Mouse (Mus musculus) forebrain, embryonic 10.5 days (tissue): ENCODE data around the gene Trpc4ap. TPM values are rescaled to one million over a fixed set of nuclear protein-coding genes. Genes with fewer than 3 reads are reported as not detected.
A peak's percentile ranks its signal among the peaks of the same experiment; 100 is the strongest.
"Not testable (repeated sequence)": the region's sequence is repeated elsewhere in the genome, so short reads cannot be mapped to it uniquely, and the experiment has no call there.

Experiments used
- DNase-seq: peaks from one replicate; pipeline ENCODE4 v3.0.0-alpha.2; 2017; ENCODE audit warnings: low spot score; ENCODE audit errors: extremely low spot score
- H3K27ac ChIP-seq: fragments of 300-500 bp; sonication (generic); 2 replicates; pipeline ENCODE4 v1.5.1; 2016; ENCODE audit warnings: mild to moderate bottlenecking
- H3K27me3 ChIP-seq: fragments of 300-500 bp; sonication (generic); 2 replicates; pipeline ENCODE4 v1.6.1; 2016; ENCODE audit warnings: mild to moderate bottlenecking; ENCODE audit not compliant: poor library complexity, severe bottlenecking
- H3K36me3 ChIP-seq: fragments of 300-500 bp; sonication (generic); replicated peaks from 2 replicates; pipeline ENCODE4 v1.6.1; 2016; ENCODE audit warnings: mild to moderate bottlenecking, moderate library complexity
- H3K4me1 ChIP-seq: fragments of 300-500 bp; sonication (generic); 2 replicates; pipeline ENCODE4 v1.6.1; 2016
- H3K4me3 ChIP-seq: fragments of 300-500 bp; sonication (generic); 2 replicates; pipeline ENCODE4 v1.5.1; 2016; ENCODE audit warnings: mild to moderate bottlenecking, moderate library complexity
- H3K9me3 ChIP-seq: fragments of 300-500 bp; sonication (generic); 2 replicates; pipeline ENCODE4 v1.6.1; 2016; ENCODE audit warnings: mild to moderate bottlenecking, moderate library complexity
- WGBS: fragments of 180-500 bp; shearing (Covaris S2); methylation state at CpG from one replicate; pipeline ENCODE4 v1.1.7; 2016; 5-methylcytosine and 5-hydroxymethylcytosine counted together
- polyA plus RNA-seq: library from polyadenylated mRNA; unstranded; fragments of >200 nt; fragmentation: Nextera tagmentation; extraction: Ambion mirVana; gene quantifications from 2 replicates; pipeline ENCODE4 v1.2.1, GENCODE M21; 2016

The Trpc4ap gene
- polyA plus RNA-seq, 1 experiment from 2014 or later: 126 TPM

GRCm38 (mm10) chr2:155616971-155617370 is 75.2 kb downstream of the Trpc4ap start:
- WGBS: 49% methylated on average over 6 of the region's 6 CpGs

GRCm38 (mm10) chr2:155613953-155614352 is 78.2 kb downstream of the Trpc4ap start:
- H3K4me1 ChIP-seq: peaks cover 23% of the 10 kb centered on the region
- H3K27me3 ChIP-seq: peaks cover 31% of the 10 kb centered on the region
- WGBS: 71% methylated on average over 8 of the region's 8 CpGs
- no peak for DNase-seq
- peak overlapping the region; percentile 51; the same call in 1 of the 2 replicates for H3K27ac ChIP-seq
- no peaks in the 10 kb centered on the region for H3K9me3 ChIP-seq
- H3K4me3 ChIP-seq: peak overlapping the region; percentile 49; the same call in 1 of the 2 replicates
- H3K36me3 ChIP-seq: no peaks in the 10 kb centered on the region

More at GRCm38 (mm10) chr2:155616971-155617370, 75.2 kb downstream of the Trpc4ap start:
- Histone ChIP-seq H3K27me3 (peaks cover 34% of the 10 kb centered on the region), H3K4me1 (peaks cover 18% of the 10 kb centered on the region), H3K9me3 (no peaks in the 10 kb centered on the region), H3K27ac (peak overlapping the region; percentile 25; the same call in 1 of the 2 replicates), H3K36me3 (no peaks in the 10 kb centered on the region), H3K4me3 (no peak overlapping the region)
- DNase-seq: no peak

GRCm38 (mm10) chr2:155613326-155613755 is 78.8 kb downstream of the Trpc4ap start:
- 3% methylated on average over 20 of the region's 20 CpGs for WGBS
- Histone ChIP-seq H3K36me3 (no peaks in the 10 kb centered on the region), H3K27me3 (peaks cover 31% of the 10 kb centered on the region), H3K27ac (peak overlapping the region; percentile 51), H3K9me3 (no peaks in the 10 kb centered on the region), H3K4me3 (peak overlapping the region; percentile 49), H3K4me1 (peaks cover 23% of the 10 kb centered on the region)
- peak; percentile 65 for DNase-seq

GRCm38 (mm10) chr2:155611834-155612550 is 80.2 kb downstream of the Trpc4ap start:
- no peak for DNase-seq
- Histone ChIP-seq H3K27ac (no peak overlapping the region), H3K9me3 (no peaks in the 10 kb centered on the region), H3K27me3 (peaks cover 31% of the 10 kb centered on the region), H3K4me3 (no peak overlapping the region), H3K4me1 (peaks cover 22% of the 10 kb centered on the region), H3K36me3 (no peaks in the 10 kb centered on the region)
- 92% methylated on average over 9 of the region's 9 CpGs for WGBS

- H3K4me1 ChIP-seq: peaks cover 18% of the 10 kb centered on the region
- DNase-seq: no peak
- 44% methylated on average over 4 of the region's 4 CpGs for WGBS
- peaks cover 31% of the 10 kb centered on the region for H3K27me3 ChIP-seq
- H3K36me3 ChIP-seq: no peaks in the 10 kb centered on the region
- no peaks in the 10 kb centered on the region for H3K9me3 ChIP-seq
- H3K27ac ChIP-seq: no peak within 1 kb of the TSS
- H3K4me3 ChIP-seq: no peak within 1 kb of the TSS
These were observed 81.2 kb downstream of the Trpc4ap start, which contains the start of gene Myh7b for GRCm38 (mm10) chr2:155610978-155611377. TSS of gene Myh7b (plus strand) at chr2:155611212.

- H3K4me1 ChIP-seq: peaks cover 16% of the 10 kb centered on the region
- H3K9me3 ChIP-seq: no peaks in the 10 kb centered on the region
- H3K27me3 ChIP-seq: 0 out of 2 replicates have a peak, but pooled peaks cover 1% of the 10 kb centered on the region
- no peaks in the 10 kb centered on the region for H3K36me3 ChIP-seq
- WGBS: 88% methylated on average over 4 of the region's 4 CpGs
- DNase-seq: no peak
- 0 out of 2 replicates have a peak overlapping the region, but pooled peaks have one; percentile 44 for H3K27ac ChIP-seq
- no peak overlapping the region for H3K4me3 ChIP-seq
These were observed 85.8 kb downstream of the Trpc4ap start for GRCm38 (mm10) chr2:155606360-155606759.

- WGBS: 80% methylated on average over 4 of the region's 4 CpGs
- H3K9me3 ChIP-seq, DNase-seq, H3K4me3 ChIP-seq, H3K36me3 ChIP-seq, H3K27me3 ChIP-seq: not testable (repeated sequence)
- peaks cover 11% of the 10 kb centered on the region for H3K4me1 ChIP-seq
- H3K27ac ChIP-seq: 0 out of 2 replicates have a peak overlapping the region, but pooled peaks have one; percentile 13
These were observed 87.0 kb downstream of the Trpc4ap start for GRCm38 (mm10) chr2:155605236-155605589.

- Histone ChIP-seq H3K9me3 (no peaks in the 10 kb centered on the region), H3K27ac (peak overlapping the region; percentile 13; the same call in 1 of the 2 replicates), H3K4me3 (no peak overlapping the region), H3K27me3 (no peaks in the 10 kb centered on the region), H3K4me1 (peaks cover 11% of the 10 kb centered on the region), H3K36me3 (no peaks in the 10 kb centered on the region)
- DNase-seq: no peak
- WGBS: 52% methylated on average over 10 of the region's 10 CpGs
These were observed 87.5 kb downstream of the Trpc4ap start for GRCm38 (mm10) chr2:155604560-155605235.

- Histone ChIP-seq H3K27me3 (no peaks in the 10 kb centered on the region), H3K9me3 (no peaks in the 10 kb centered on the region), H3K4me3 (no peak overlapping the region), H3K36me3 (no peaks in the 10 kb centered on the region), H3K4me1 (peaks cover 11% of the 10 kb centered on the region), H3K27ac (no peak overlapping the region)
- no peak for DNase-seq
- WGBS: 71% methylated on average over 3 of the region's 3 CpGs
These were observed 88.5 kb downstream of the Trpc4ap start for GRCm38 (mm10) chr2:155603707-155604106.

- peaks cover 18% of the 10 kb centered on the region for H3K4me1 ChIP-seq
- no peak overlapping the region for H3K4me3 ChIP-seq
- no peaks in the 10 kb centered on the region for H3K9me3 ChIP-seq
- no peak for DNase-seq
- no peaks in the 10 kb centered on the region for H3K27me3 ChIP-seq
- no peak overlapping the region for H3K27ac ChIP-seq
- no peaks in the 10 kb centered on the region for H3K36me3 ChIP-seq
- 87% methylated on average over 6 of the region's 6 CpGs for WGBS
These were observed 96.7 kb downstream of the Trpc4ap start for GRCm38 (mm10) chr2:155595516-155595915.

GRCm38 (mm10) chr2:155592854-155593283 is 99.3 kb downstream of the Trpc4ap start:
- no peak for DNase-seq
- Histone ChIP-seq H3K4me1 (peaks cover 18% of the 10 kb centered on the region), H3K9me3 (no peaks in the 10 kb centered on the region), H3K27me3 (no peaks in the 10 kb centered on the region), H3K27ac (peak overlapping the region; percentile 90), H3K36me3 (no peaks in the 10 kb centered on the region), H3K4me3 (peak overlapping the region; percentile 70)
- 0% methylated on average over 9 of the region's 9 CpGs for WGBS

GRCm38 (mm10) chr2:155592137-155592853 is 99.9 kb downstream of the Trpc4ap start, which contains the start of gene Gss:
TSS of gene Gss (minus strand) at chr2:155592810.
- Histone ChIP-seq H3K4me3 (peak within 1 kb of the TSS; percentile 70), H3K27me3 (no peaks in the 10 kb centered on the region), H3K9me3 (no peaks in the 10 kb centered on the region), H3K27ac (peak within 1 kb of the TSS; percentile 90), H3K4me1 (peaks cover 18% of the 10 kb centered on the region), H3K36me3 (no peaks in the 10 kb centered on the region)
- peak; percentile 100 for DNase-seq
- under 1% methylated on average over 53 of the region's 53 CpGs for WGBS
